Mouse (Mus musculus) ES-E14 (cell line): ENCODE measurements at regions not wholly inside any gene's neighbourhood (a gene's known extent, or its start where the extent isn't known, plus 50 kb on each side); places are given as distances from the start of the nearest gene placed in this dataset.

Experiments
- CHD2 ChIP-seq: IDR thresholded peaks from 2 replicates; pipeline ENCODE4 v1.6.1; 2014; ENCODE audit warnings: mild to moderate bottlenecking, low read depth, low read length, inconsistent platforms
- HCFC1 ChIP-seq: IDR thresholded peaks from 2 replicates; pipeline ENCODE4 v1.6.1; 2012; ENCODE audit warnings: low read length, inconsistent platforms, borderline replicate concordance; ENCODE audit not compliant: insufficient read depth
- MAFK ChIP-seq: IDR thresholded peaks from 2 replicates; pipeline ENCODE4 v1.6.1; 2014; ENCODE audit warnings: mild to moderate bottlenecking, low read depth, low read length, inconsistent platforms; ENCODE audit not compliant: insufficient read depth

DNA sequence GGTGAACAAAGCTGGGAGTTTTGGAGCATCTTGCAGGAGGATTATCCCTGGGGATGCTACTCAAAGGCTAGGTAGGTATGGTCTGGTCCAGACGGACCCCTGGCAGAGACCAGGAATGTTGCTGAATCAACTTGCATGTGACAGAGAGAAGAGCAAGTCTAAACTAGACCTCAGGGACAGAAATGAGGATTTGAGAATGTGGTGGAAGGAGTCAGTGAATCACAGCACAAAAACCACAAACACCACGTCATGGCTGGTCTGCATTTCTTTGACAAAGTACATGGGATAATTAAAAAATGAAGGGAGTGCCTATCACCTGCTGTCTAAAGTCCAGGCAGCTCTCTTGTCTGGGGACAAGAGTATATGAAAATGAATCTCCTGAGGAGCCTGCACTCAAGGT lies 95.1 kb upstream of the Ubl3 start:
- TF ChIP-seq CHD2 (no peak), MAFK (no peak), HCFC1 (no peak)
